Mouse (Mus musculus): ENCODE results near the gene Eif1.

GRCm38 (mm10) chr11:100369145-100369544, 49.5 kb downstream of the Eif1 start:
- no peak for TF ChIP-seq CTCF (IDR thresholded peaks at IDR 0.05; ENCODE audit: borderline replicate concordance, extremely low read depth, insufficient read depth, insufficient read length)
- TF ChIP-seq POLR2A (IDR thresholded peaks at IDR 0.05; ENCODE audit: borderline replicate concordance, extremely low read depth, insufficient read depth, insufficient read length, poor library complexity, severe bottlenecking): no peak

Data from brain, embryonic 14.5 days (tissue).